Mouse (Mus musculus): ENCODE data around the gene Zp1.

DNA sequence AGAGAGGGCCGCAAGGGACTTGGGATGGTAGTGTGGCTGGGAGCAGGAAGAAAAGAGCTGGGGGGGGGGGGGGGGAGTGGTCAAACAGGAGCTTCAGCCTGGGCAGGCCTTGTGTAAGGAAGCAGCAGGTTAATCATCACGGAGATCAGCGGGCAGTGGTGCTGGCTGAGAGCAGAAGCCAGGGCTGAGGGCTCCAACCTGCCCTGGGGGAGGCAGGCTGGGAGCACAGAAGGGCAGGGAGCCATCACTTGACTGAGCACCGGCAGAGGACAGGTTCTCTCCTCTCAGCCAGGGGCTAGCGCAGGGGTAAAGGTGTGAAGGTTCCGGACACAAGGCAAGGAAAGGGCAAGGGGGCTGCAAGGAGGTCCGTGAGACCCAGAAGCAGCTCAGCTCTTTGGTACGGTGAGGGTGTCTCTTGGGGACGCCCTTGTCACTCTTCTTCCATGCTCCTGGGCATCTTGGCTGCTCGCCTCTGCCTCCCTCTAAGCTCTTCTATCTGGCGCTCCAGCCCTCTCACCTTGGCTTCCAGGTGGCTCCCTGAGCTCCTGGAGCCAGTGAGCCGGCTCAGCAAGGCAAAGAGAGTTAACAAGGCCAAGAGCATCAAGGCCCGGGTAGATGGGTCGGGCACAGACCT, 49.0 kb downstream of the Zp1 start:
- no peak for TF ChIP-seq MAFK (IDR thresholded peaks at IDR 0.05; ENCODE audit: insufficient read depth, low read depth, low read length)
- TF ChIP-seq ZC3H11A (IDR thresholded peaks at IDR 0.05; ENCODE audit: borderline replicate concordance, low read depth, low read length), result no peak
- no peak for TF ChIP-seq CHD2 (IDR thresholded peaks at IDR 0.05; ENCODE audit: low read depth, low read length)

Measured in ES-E14 (cell line).